Mouse (Mus musculus) layer of hippocampus, adult 18-20 months (tissue): Measurements from ENCODE around the gene Slc6a18. TPM values are rescaled to one million over a fixed set of nuclear protein-coding genes. Genes with fewer than 3 reads are reported as not detected.

ENCODE experiments used
- total RNA-seq, 2 experiments: library from RNA; stranded (reverse); gene quantifications; 2 replicates each; pipeline ENCODE4 v1.2.3; 2021

Gene Slc6a18
- total RNA-seq, 2 experiments from 2014 or later, result not detected

Other genes starting within 250 kb of the Slc6a18 start
- 10 to 100 TPM; 35.0 to 37.7 TPM for gene Lpcat1, start 210.8 kb downstream of the Slc6a18 start, total RNA-seq
- under 1 TPM; 0.15 to 0.27 TPM for gene Slc6a3, start 141.3 kb downstream of the Slc6a18 start, total RNA-seq
- 100 to 1,000 TPM; 118 to 123 TPM for gene Clptm1l, start 74.0 kb downstream of the Slc6a18 start, total RNA-seq
- gene Tert, start 51.1 kb downstream of the Slc6a18 start, total RNA-seq, result 1 to 10 TPM; 2.4 to 3.6 TPM
- under 1 TPM in 1 of 2 experiments, not detected in 1; 0.17 TPM for gene Slc6a19, start 26.8 kb upstream of the Slc6a18 start, total RNA-seq
- gene Slc12a7, start 55.1 kb upstream of the Slc6a18 start, total RNA-seq, result 1 to 10 TPM; 2.9 to 5.1 TPM
- gene Nkd2, start 169.6 kb upstream of the Slc6a18 start, total RNA-seq, result 1 to 10 TPM; 7.4 to 8.5 TPM